Comparison of ENCODE assay signal across 27 mouse cellular contexts in the genomic region with DNA sequence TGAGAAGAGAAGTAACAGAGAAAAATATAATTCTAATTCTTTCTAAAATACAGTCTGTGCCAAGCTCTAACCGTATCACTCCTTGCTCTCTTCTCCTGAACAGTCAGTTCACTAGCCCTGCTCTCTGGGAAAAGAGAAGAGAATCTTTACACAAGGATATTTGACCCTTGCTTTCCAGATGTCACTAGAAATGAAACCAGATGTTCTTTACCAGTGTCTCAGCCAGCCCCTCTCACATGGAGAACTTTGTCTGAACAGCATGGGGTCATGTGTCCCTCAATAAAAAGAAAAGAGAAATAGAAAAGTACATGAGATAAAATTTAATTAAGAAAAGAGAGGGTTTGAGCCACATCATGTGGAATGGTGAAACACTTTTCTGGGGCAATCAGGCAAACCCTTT.
DNase-seq lines count a peak whose midpoint lies in the region; ATAC-seq lines count a peak whose summit lies in the region.
"Had no signal": no experiment of that assay in that cellular context is flagged by ENCODE, and none has a peak within 500 bp of the region (broad histone marks: within the 10 kb centered on the region; RNA-seq: fewer than 3 reads in every experiment).

No protein-coding gene starts in this region.

- no peak overlapping the region for H3K4me2 ChIP-seq in kidney, embryonic 15.5 days
- H3K4me2 ChIP-seq in embryonic facial prominence, embryonic 13.5 days = no peak overlapping the region
- H3K4me2 ChIP-seq: forebrain, embryonic 13.5 days; heart, embryonic 12.5 days; hindbrain, embryonic 14.5 days; limb, embryonic 12.5 days; liver, embryonic 15.5 days; midbrain, embryonic 12.5 days; neural tube, embryonic 12.5 days had no signal

- 0 out of 2 replicates have a peak, but pooled peaks have one; percentile 29 for ATAC-seq in kidney, embryonic 15.5 days (replicated peaks; ENCODE audit: low FRiP score)
- ATAC-seq in embryonic facial prominence, embryonic 13.5 days (ENCODE audit: insufficient number of reproducible peaks, insufficient read depth, low FRiP score, low TSS enrichment, low read depth) = no peak
- ATAC-seq in erythroid progenitor cell, adult 5-6 weeks (replicated peaks; ENCODE audit: low FRiP score, poor library complexity, severe bottlenecking) = no peak
- ATAC-seq: CD4-positive, CD25-positive, alpha-beta regulatory T cell, adult 4 months; forebrain, embryonic 13.5 days; intestine, postnatal 0 days had no signal

- intact Hi-C loops in left cerebral cortex, postnatal 10 days (cut with DNase I) = no loop called here

- no peaks in the 10 kb centered on the region for H3K36me3 ChIP-seq in kidney, embryonic 15.5 days
- no peaks in the 10 kb centered on the region for H3K36me3 ChIP-seq in embryonic facial prominence, embryonic 13.5 days
- H3K36me3 ChIP-seq: heart, embryonic 12.5 days; limb, embryonic 12.5 days; liver, embryonic 15.5 days; midbrain, embryonic 12.5 days; neural tube, embryonic 12.5 days had no signal

- WGBS in kidney, embryonic 15.5 days = 24% methylated on average over 1 of the region's 1 CpGs
- 21% methylated on average over 1 of the region's 1 CpGs for WGBS in embryonic facial prominence, embryonic 13.5 days

- H3K9ac ChIP-seq in kidney, embryonic 15.5 days = no peak overlapping the region
- H3K9ac ChIP-seq in embryonic facial prominence, embryonic 13.5 days = no peak overlapping the region
- H3K9ac ChIP-seq: forebrain, embryonic 13.5 days; heart, embryonic 12.5 days; hindbrain, embryonic 14.5 days; limb, embryonic 12.5 days; liver, embryonic 15.5 days; midbrain, embryonic 12.5 days; neural tube, embryonic 12.5 days had no signal

- H3K4me1 ChIP-seq in kidney, embryonic 15.5 days = no peaks in the 10 kb centered on the region
- peaks cover 4% of the 10 kb centered on the region; the same call in 1 of the 2 replicates for H3K4me1 ChIP-seq in embryonic facial prominence, embryonic 13.5 days
- H3K4me1 ChIP-seq: forebrain, embryonic 13.5 days; heart, embryonic 12.5 days; limb, embryonic 12.5 days; liver, embryonic 15.5 days; midbrain, embryonic 12.5 days; neural tube, embryonic 12.5 days had no signal

- H3K27ac ChIP-seq in kidney, embryonic 15.5 days = no peak overlapping the region
- H3K27ac ChIP-seq in embryonic facial prominence, embryonic 13.5 days = peak overlapping the region; percentile 55; the same call in 1 of the 2 replicates
- H3K27ac ChIP-seq: forebrain, embryonic 13.5 days; hindbrain, embryonic 14.5 days; limb, embryonic 12.5 days; liver, embryonic 15.5 days; midbrain, embryonic 12.5 days; neural tube, embryonic 12.5 days had no signal

- DNase-seq in kidney, postnatal 14 days = no peak
- peak; percentile 10 for DNase-seq in lung, postnatal 36 days
- DNase-seq in lung, adult 18-20 months = no peak
- no peak for DNase-seq in left cerebral cortex, postnatal 10 days (ENCODE audit: extremely low spot score in 1 of 2, low spot score in 2 of 2)
- DNase-seq: adrenal gland, postnatal 25 days; cerebellum, adult 11-12 months; cerebellum, adult 9-11 months; gastrocnemius, postnatal 14 days; kidney, postnatal 10 days; layer of hippocampus, adult 9-11 months; lung, postnatal 10 days; right cerebral cortex, postnatal 4 days; thymus, adult 2 months; thymus, postnatal 4 days had no signal

- no peak overlapping the region for H3K4me3 ChIP-seq in kidney, embryonic 15.5 days (replicated peaks)
- no peak overlapping the region for H3K4me3 ChIP-seq in embryonic facial prominence, embryonic 13.5 days
- H3K4me3 ChIP-seq: forebrain, embryonic 13.5 days; heart, embryonic 12.5 days; limb, embryonic 12.5 days; liver, embryonic 15.5 days; midbrain, embryonic 12.5 days; myocyte; neural tube, embryonic 12.5 days had no signal

- no peaks in the 10 kb centered on the region for H3K9me3 ChIP-seq in kidney, embryonic 15.5 days (replicated peaks)
- no peaks in the 10 kb centered on the region for H3K9me3 ChIP-seq in embryonic facial prominence, embryonic 13.5 days
- H3K9me3 ChIP-seq: forebrain, embryonic 13.5 days; heart, embryonic 12.5 days; limb, embryonic 12.5 days; liver, embryonic 15.5 days; midbrain, embryonic 12.5 days; neural tube, embryonic 12.5 days had no signal

- H3K27me3 ChIP-seq in kidney, embryonic 15.5 days = no peaks in the 10 kb centered on the region
- H3K27me3 ChIP-seq in embryonic facial prominence, embryonic 13.5 days = no peaks in the 10 kb centered on the region
- H3K27me3 ChIP-seq: forebrain, embryonic 13.5 days; heart, embryonic 12.5 days; limb, embryonic 12.5 days; liver, embryonic 15.5 days; midbrain, embryonic 12.5 days; neural tube, embryonic 12.5 days had no signal
